Mouse (Mus musculus): Measurements from ENCODE around the gene Fmo6.

The Fmo6 gene

DNA sequence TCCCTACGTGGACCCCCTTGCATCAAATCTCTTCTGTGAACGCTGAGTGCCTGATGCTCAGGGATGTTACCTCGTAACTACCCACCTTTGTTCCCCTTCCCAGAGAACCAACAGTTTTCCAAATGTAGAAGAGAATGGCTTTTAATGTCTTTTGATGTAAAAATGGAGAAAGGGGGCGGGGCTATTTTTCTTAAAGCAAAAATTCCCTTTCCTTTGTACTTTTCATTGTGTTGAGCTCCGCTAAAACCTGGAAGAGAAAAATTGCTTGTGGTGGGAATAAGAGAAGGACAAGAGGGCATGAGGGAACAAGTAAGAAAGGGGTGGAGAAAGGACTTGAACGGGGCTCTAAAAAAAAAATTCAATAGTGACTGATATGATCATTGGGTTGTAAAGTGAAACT, at the start of gene Fmo6:
Gene Fmo6 (minus strand): TSS at position 101 of the 400 bp plus-strand sequence.
- DNase-seq (ENCODE audit: low spot score) = no peak

DNA sequence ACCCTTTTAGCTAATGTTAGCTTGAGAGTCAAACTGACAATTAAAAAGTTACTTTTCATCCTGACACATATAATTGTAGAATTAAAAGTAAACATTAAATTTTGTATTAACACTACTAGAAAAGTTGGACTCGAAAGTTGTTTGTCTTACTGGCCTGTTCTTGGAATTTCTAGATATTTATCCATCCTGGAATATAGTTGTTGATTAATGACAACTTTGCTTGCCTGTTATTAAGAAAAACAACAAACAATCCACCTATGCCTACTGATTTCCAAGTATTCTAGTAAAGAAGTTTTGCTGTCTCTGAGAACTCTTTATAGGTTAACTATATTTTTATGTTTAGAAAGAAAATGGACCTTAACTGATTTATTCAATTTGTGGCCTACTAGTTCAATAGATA, 49.5 kb upstream of the Fmo6 start:
- no peak for DNase-seq (ENCODE audit: low spot score)

DNA sequence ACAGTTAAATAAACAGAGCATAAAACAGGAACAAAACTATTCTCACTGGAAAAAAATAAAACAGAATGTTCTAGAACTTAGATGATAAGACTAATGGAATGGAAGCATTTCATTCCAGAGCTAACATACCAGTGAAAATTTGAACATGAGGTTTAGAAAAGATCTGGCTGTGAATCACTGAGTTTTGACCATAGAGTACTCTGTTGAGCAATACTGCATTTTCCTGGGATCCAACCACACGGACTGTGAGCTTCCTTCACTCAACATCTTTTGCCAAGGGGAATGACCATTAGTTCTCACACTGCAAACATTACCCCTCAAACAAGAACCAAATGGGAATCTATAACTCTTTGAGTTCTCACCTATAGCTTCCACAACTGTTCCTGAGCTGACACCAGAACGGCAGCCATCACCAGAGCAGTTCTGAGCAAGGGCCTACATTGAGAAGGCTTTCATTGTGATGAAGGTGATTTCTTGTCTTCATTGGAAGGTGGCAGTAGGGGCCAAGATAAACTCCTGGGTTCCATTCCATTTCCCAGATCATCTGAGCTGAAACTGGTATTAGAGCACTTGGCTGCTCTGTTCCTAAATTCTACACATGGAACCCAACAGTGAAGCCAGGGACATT, 48.9 kb upstream of the Fmo6 start:
- DNase-seq (ENCODE audit: low spot score) = no peak

DNA sequence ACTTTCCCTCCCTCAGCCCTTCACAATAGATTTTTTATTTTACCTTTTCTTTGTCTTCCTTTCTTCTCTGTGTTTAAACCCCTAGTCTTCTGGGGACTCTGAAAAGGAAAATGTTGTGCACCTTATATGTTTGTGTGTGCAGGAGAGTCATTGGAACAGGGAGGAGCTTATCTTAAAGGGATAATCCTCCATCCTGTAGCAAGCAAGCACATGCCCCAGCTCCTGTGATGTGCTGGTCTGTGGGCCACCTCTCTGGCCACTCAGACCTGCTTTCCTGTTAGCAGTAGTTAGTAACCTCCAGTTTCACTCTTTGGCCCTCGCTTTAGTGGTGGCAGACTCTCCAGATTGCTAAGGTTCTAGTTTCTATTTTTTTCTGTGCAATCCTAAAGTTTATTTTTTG, 47.1 kb upstream of the Fmo6 start, which contains the start of gene Fmo3:
Gene Fmo3 (minus strand): TSS at position 101 of the 400 bp plus-strand sequence.
- no peak for DNase-seq (ENCODE audit: low spot score)

DNA sequence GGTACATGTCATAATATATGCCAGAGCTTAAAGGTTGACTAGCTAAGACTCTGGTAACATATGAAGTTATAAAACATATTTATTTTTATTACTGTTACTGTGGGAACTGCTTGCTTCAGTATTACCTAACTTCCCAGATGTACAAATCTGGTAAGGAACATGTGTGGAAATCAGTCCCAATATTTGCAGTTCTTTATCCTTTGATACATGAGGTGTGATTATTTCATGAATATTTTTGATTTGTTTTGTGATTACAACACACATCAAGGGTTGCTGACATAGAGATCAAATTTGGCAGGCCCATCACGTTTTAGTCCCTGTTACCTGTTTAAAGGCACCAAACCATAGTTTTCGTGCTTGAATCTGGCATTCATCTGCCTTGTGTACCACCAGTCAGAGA, 26.2 kb upstream of the Fmo6 start:
- DNase-seq (ENCODE audit: low spot score) = no peak

DNA sequence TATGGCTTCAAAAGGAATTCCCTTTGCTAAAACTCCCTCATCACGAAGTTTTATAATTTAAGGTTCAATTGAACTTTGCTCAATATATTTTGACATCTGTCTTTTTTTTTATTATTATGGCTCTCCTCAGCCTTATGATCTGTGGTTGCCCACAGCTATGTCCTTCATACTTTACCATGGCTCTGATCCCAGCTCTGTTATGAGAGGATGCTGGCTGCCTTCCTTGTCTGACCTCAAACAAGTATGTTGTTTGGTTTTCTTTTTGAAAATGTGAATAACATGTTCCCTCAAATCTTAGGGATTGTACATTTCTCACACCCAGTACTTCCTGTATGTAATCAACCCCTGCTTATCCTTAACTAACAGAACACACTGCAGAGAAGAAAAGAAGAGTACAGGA, 20.1 kb upstream of the Fmo6 start:
- no peak for DNase-seq (ENCODE audit: low spot score)

DNA sequence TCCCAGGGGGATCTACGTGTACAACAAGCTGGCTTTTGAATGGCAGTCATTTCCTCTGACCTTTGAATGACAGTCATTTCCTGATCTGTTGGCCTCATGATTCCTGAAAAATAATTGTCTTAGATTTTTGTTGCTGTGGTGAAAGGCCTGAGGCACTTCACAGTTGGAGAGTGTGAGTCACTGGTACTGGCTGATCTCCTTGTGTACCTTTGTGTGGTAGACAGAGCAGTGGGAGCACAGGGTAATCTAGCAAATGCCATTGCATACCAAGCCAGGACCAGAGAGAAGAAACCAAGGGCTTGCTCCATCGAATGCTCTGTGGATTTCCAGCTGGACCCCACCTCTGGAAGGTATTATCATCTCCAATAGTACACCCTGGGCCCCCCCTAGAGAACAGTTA, 15.8 kb upstream of the Fmo6 start:
- DNase-seq (ENCODE audit: low spot score) = peak; percentile 24

DNA sequence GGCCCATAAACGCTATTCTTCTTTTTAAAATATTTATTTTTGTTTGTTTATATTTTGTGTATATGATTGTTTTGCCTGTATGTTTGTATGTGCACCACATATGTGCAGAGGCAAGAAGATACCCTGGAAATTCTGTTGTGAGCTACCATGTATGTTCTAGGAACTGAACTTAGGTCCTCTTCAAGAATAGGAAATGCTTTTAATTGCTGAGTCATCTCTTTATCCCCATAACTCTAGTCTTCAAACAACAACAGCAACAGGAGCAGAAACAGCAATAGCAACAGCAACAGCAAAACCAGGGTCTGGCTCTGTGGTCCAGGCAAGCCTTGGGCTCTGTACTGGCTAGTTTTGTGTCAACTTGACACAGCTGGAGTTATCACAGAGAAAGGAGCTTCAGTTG, 12.4 kb upstream of the Fmo6 start:
- no peak for DNase-seq (ENCODE audit: low spot score)

DNA sequence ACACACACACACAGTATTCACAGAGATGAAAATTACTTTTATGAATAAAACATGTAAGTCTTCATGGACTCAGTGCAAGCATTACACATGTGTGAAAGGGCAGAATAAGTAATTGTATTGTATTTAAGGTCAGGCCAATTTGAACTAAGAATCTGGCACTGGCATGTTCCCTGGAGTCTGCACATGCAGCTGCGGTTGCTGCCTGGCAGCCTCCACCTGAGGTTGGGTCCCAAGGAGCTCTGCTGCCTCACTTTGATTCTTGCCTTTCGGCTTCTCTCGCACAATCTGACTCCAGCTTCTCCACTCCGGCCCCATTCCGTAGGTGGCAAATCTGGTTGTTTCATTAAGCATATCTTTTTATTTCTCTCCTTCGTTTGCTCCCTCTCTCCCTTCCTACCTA, 10.6 kb upstream of the Fmo6 start:
- no peak for DNase-seq (ENCODE audit: low spot score)

DNA sequence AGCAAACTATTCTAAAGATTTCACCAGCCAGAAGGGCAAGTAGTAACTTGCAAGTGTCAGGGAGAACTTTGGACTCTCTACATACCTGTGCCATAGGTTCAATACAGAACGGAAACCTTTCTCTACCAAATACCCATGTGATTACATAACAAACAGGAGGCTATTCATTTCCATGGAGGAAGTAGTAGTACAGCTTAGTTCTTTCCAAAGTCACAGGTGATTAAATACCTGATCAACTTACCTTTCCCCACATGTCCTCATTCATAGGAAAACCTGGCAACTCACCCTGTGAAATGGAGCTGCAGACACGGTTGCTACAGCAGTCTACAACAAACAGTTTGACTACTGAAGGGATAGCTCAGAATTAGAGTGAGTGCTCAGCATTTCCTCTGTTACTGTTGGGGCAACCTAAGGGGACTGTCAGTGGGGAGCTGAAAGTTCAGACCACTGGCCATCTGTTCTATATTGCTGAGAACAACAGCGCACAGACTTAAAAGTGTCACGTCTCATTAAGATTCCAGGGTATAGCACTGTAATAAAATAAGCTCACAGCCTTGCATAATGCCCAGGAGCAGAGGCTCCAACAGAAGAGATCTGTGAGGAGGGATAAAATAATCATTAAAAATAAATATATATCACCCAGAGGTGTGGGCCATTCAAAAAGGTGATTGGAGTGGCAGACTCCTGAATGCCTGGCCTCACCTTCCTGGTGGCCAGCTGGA, 9.7 kb upstream of the Fmo6 start:
- no peak for DNase-seq (ENCODE audit: low spot score)

DNA sequence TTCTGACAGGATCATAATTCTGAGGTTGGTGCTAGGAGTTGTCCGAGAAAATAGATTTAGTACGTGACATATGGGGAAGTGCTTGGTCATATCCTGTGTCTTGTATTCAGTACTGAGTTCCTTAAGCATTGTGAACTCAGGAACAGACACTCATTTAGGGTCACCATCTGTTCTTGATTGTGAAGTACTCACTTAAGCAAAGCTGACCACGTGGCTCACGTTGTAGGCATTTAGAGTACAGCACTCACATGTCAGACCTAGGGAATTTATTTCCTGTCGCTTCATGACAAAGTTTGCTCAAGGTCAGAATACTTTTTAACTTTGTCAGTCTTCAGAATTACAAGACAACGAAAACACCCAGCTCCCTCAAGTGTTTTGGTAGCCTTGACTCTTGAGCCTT, 6.4 kb upstream of the Fmo6 start:
- peak; percentile 68 for DNase-seq (ENCODE audit: low spot score)

DNA sequence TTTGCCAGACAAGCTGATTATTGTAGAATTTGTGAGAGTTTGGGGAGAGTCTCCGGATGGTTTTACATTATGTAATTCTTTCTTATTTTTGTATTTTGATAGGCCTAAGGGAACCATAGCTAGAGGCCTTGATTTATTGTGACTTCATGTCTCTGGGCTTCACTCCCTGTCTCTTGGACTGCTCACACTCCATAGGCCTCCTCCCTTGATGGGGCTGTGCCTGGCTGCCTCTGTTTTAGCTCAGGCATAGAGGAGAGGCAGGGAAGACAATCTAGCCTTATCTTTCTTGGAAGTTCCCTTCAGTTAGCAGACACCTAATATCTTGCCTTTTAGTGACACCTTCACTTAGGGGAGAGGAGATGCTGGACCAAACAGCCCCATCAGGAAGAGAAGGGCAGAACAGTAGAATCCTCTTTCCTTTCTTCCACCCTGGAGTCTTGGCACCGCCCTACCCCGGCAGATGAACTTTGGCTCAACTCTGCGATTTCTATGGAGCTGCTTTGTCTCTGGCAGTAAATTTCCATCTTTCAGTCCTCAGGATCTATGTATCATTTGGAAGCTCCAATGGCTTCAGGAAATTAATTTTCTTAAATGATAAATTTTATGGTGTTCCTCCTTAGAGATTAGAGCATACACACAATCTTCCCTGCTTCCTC, 1.5 kb upstream of the Fmo6 start:
- no peak for DNase-seq (ENCODE audit: low spot score)

DNA sequence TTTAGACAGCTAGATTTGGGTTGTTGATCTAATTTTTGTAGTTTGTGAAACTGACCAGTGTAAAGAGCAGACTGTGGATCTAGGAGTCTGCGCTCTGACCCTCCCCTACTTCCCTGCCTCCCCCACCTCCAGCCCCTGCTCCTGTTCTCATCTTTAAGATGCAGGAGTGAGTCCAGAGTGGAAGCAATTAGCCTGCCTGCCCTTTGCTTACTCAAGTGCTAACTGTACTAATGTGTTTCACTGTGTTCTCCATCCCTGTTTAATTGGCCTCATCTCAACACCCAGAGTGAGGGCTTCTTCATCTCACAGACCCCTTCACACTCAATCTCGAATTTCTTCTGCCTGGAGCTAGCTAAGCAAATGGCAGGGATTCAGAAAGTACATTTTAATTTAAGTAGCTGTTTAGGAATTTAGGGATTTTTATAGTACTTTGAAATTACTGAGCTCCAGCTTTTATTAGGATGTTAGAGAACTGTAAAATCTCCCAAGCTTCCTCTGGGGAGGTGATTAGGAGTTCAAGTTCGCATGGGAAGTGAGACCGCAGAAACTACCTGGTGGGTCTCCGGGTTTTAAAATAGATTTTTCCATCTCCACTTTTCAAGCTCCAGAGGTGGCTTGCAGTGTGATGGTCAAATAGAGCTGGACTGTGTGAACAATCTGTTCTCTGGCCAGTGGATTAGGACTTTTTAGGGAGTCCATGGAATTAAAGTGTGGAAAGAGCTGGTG, 818 bp upstream of the Fmo6 start:
- DNase-seq (ENCODE audit: low spot score) = no peak

DNA sequence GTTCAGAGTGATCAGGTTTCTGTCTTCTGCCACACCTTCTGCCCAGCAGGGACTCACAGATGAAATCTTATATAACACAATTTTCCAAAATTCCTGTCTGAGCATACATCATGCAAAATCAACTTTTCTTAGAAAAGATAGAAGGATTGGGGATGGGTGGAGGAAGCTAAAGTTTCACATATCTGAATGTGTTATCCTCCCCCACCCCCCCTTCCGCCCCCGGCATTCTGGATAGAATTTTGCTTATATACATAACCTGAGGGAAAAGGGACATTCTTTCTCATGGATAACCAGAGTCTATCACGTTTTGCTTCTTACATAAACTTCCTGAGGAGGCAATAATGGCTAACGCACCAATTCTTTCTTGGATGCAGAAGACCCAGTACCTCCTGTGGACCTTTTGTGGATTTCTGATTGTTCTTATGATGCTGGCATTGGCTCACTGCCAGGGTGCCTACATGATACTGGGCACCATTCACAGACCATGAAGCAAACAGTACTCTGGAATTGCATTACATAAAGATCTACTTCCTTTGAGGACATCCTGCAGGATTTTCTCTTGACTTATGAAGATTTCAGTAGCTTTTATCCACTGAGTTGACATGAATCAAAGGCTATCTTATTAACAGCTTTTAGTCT, 2.8 kb downstream of the Fmo6 start:
- no peak for DNase-seq (ENCODE audit: low spot score)

DNA sequence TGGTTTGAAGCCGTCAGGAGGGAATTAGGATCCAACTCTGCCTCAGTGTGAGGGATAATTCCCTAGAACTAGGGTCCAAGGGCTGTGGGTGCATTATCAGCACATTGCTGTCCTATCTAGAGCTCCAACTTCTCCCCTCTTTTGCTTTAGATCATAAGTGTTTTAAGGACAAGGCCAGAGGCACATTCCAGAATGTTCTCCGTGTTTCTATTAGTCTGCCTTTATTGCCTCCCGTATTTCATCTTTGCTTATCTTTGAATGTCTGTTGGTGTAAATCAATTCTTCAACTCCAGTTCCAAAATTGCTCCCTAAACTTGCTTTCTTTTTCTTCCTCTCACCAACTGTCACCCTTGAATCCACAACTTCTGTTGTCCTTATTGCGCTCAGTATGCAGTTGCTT, 4.9 kb downstream of the Fmo6 start:
- no peak for DNase-seq (ENCODE audit: low spot score)

DNA sequence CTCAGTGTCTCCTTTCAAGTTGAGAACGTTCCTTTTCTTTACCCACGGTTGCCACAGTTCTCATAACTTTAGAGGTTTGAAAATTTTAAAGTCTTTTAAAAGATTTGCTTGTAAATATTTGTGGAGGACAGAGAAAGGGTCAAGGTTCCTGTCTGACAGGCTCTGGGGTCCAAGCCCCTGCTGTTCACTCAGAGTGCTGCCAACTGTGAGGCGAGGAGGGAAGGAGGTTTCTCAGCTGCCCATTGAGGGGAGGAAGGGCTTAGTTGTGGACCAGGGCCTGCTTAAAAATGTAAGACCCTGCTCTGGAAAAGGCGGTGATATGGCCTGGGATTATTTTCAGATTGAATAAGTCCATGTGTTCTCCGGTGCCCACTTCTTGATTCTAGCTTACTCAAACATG, 5.4 kb downstream of the Fmo6 start:
- no peak for DNase-seq (ENCODE audit: low spot score)

DNA sequence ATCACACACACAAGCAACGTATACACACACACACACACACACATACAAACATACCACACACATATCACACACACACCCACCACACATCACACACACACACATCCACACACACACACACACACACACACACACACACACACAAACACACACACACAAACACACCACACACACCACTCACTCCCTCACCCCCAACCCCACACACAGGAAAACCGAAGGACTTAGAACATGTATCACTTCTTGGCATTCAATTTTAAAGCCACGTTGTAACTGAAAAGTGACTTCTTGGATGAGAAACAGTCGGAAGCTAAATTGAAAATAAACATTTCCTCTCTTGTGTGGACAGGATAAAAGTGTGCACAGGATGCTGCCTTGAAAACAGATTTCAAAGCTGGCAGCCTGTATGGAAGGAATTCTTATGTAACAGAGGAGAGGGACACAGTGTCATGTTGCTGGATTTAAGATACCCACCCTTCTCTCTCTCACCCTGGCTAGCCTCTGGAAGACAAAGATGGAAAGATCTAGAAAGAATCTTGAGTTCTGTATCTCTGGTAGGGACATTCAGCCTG, 5.9 kb downstream of the Fmo6 start:
- no peak for DNase-seq (ENCODE audit: low spot score)

DNA sequence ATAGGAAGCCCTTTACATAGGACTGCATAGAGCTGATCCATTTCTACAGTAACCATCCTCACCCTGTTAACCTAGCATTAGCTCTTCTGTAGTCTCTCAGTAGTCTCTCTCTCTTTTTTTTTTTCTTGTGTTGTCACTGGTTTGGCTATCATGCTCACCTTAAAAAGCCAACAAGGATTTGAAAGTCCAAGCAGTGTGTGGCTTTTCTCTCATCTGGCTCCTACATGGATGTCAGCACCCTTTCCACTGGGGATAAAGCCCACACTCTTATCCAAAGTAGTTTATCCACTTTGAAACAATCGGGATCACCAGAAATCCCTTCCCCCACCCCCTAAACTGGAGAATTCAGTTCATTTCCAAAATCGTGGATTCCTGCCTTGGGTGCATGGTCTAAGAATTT, 6.7 kb downstream of the Fmo6 start:
- DNase-seq (ENCODE audit: low spot score) = no peak

DNA sequence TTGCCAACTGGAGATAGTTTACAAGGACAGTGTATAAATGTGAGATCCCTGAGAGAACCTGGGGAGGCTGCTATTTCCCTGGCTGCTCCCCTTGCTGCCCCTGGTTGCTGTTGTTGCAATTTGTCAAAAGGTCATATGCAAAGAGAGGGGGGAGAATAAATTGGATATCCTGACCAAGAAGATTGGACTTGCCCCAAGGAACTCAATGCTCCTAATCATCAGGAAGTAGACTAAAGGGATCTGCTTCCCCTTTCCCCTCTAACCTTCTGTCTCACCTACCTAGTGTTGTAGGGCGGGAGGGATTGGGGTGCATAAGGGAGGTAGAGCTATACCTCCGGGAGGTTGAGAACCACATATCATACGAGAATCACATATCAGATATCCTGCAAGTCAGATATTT, 8.2 kb downstream of the Fmo6 start:
- DNase-seq (ENCODE audit: low spot score) = no peak

DNA sequence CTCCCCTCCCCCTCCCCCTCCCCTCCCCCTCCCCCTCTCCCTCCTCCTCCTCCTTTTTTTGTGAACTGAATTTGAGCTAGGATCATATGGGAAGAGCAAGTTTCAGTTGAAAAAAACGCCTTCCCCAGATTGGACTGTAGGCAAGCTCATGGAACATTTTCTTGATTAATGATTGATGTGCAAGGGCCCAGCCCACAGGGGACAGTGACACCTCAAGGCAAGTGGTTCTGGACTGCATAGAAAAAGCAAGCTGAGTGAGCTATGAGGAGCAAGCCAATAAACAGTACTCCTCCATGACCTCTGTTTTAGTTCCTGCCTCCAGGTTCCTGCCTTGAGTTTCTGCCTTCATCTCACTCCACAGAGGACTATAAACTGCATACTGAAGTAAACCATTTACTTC, 12.2 kb downstream of the Fmo6 start:
- DNase-seq (ENCODE audit: low spot score) = no peak

DNA sequence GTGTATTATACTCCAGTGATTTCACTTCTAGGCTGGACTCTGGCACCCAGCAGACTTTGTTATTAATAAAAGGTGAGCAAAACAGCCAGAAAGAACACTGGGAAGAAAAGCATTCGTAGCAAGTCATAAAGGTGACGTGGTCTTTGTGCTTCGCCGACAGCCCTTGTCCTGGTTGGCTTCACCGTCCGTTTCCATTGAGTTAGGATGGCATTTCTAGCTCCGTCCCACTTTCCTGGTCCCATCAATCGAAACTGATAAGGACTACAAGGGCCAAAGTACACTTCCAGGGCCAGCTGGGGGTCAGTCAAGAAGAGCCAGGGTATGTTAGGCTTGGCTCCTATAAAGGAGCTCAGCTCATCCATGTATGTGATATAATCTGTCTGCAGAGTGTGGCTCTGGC, 20.7 kb downstream of the Fmo6 start:
- no peak for DNase-seq (ENCODE audit: low spot score)

DNA sequence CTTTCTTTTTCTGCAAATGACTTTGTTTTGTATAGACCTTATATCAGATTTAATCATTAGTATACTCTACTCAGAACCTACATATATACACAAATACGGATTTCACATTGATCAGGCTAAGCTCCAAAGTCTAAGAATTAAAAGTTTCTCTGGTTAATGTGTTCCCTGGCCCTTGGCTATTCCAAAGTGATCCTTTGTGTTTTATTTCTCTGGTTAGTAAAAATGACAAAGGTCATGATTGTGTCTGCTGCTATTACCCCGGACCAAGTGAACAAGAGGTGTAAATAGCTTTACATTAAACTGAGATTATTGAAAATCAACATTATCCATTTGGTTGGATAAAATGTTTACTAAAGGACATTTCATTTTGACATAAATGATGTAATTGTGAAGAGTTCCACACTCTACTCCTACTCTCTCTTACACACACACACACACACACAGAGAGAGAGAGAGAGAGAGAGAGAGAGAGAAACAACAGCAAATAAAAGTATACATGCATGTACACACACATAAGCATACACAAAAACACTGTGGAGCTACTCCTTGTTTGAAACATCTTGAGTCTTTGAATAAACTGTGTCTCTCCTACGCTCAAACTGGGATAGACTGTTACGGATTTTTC, 22.3 kb downstream of the Fmo6 start:
- DNase-seq (ENCODE audit: low spot score) = no peak

Data from embryo, embryonic 10 days (tissue).